Mouse (Mus musculus): ENCODE measurements at regions not wholly inside any gene's neighbourhood (a gene's known extent, or its start where the extent isn't known, plus 50 kb on each side); places are given as distances from the start of the nearest gene placed in this dataset.

- ATAC-seq (ENCODE audit: low TSS enrichment), result no peak
Measured at GRCm38 (mm10) chr3:78412669-78413419, 873.5 kb downstream of the Rapgef2 start.

GRCm38 (mm10) chr3:78411395-78411794, 874.9 kb downstream of the Rapgef2 start:
- ATAC-seq (ENCODE audit: low TSS enrichment), result no peak

GRCm38 (mm10) chr3:78409237-78409636, 877.1 kb downstream of the Rapgef2 start:
- no peak for ATAC-seq (ENCODE audit: low TSS enrichment)

- peak; percentile 50; the same call in 1 of the 2 replicates for ATAC-seq (ENCODE audit: low TSS enrichment)
Measured at GRCm38 (mm10) chr3:78405760-78406467, 880.4 kb downstream of the Rapgef2 start.

GRCm38 (mm10) chr3:78358377-78358776, 927.9 kb downstream of the Rapgef2 start:
- peak; percentile 93 for ATAC-seq (ENCODE audit: low TSS enrichment)

- ATAC-seq (ENCODE audit: low TSS enrichment), result no peak
Measured at GRCm38 (mm10) chr3:78339891-78340290, 946.4 kb downstream of the Rapgef2 start.

- ATAC-seq (ENCODE audit: low TSS enrichment), result peak; percentile 44; the same call in 1 of the 2 replicates
Measured at GRCm38 (mm10) chr3:78311630-78312406, 974.5 kb downstream of the Rapgef2 start.

GRCm38 (mm10) chr3:78300506-78300905, 985.8 kb downstream of the Rapgef2 start:
- ATAC-seq (ENCODE audit: low TSS enrichment), result no peak

GRCm38 (mm10) chr3:78291894-78292293, 994.4 kb downstream of the Rapgef2 start:
- no peak for ATAC-seq (ENCODE audit: low TSS enrichment)

- no peak for ATAC-seq (ENCODE audit: low TSS enrichment)
Measured at GRCm38 (mm10) chr3:78284071-78284470, 1002.2 kb downstream of the Rapgef2 start.

GRCm38 (mm10) chr3:78236920-78237319, 1049.4 kb downstream of the Rapgef2 start:
- no peak for ATAC-seq (ENCODE audit: low TSS enrichment)

- no peak for ATAC-seq (ENCODE audit: low TSS enrichment)
Measured at GRCm38 (mm10) chr3:78209729-78210128, 1076.6 kb downstream of the Rapgef2 start.

GRCm38 (mm10) chr3:78162601-78163000, 1123.7 kb downstream of the Rapgef2 start:
- no peak for ATAC-seq (ENCODE audit: low TSS enrichment)

GRCm38 (mm10) chr3:78158450-78158849, 1127.9 kb downstream of the Rapgef2 start:
- ATAC-seq (ENCODE audit: low TSS enrichment), result peak; percentile 81

Data from frontal cortex, adult (tissue).